Mouse (Mus musculus) forebrain, embryonic 16.5 days (tissue): ENCODE results near the gene Fem1b. TPM values are rescaled to one million over a fixed set of nuclear protein-coding genes. Genes with fewer than 3 reads are reported as not detected.

Experiments
- ATAC-seq: fragments of 200-750 bp; cut with Nextera tagmentation; 2 replicates; pipeline ENCODE4 v1.8.0; 2017; ENCODE audit warnings: mild to moderate bottlenecking, moderate library complexity
- H3K27ac ChIP-seq: fragments of 300-500 bp; sonication (generic); 2 replicates; pipeline ENCODE4 v1.5.1; 2014; ENCODE audit warnings: low read length, control low read depth
- H3K27me3 ChIP-seq: fragments of 300-500 bp; sonication (generic); replicated peaks from 2 replicates; pipeline ENCODE4 v1.6.1; 2014; ENCODE audit warnings: low read length; ENCODE audit not compliant: control insufficient read depth, insufficient read depth
- H3K36me3 ChIP-seq: fragments of 300-500 bp; sonication (generic); 2 replicates; pipeline ENCODE4 v1.6.1; 2014; ENCODE audit not compliant: control insufficient read depth, insufficient read depth
- H3K4me1 ChIP-seq: fragments of 300-500 bp; sonication (generic); replicated peaks from 2 replicates; pipeline ENCODE4 v1.6.1; 2014; ENCODE audit warnings: low read length; ENCODE audit not compliant: control insufficient read depth, insufficient read depth
- H3K4me2 ChIP-seq: fragments of 300-500 bp; sonication (generic); 2 replicates; pipeline ENCODE4 v1.6.1; 2014; ENCODE audit warnings: mild to moderate bottlenecking, low read length, control low read depth
- H3K4me3 ChIP-seq: fragments of 300-500 bp; sonication (generic); replicated peaks from 2 replicates; pipeline ENCODE4 v1.5.1; 2014; ENCODE audit warnings: mild to moderate bottlenecking, low read length, control low read depth
- H3K9ac ChIP-seq: fragments of 300-500 bp; sonication (generic); replicated peaks from 2 replicates; pipeline ENCODE4 v1.6.1; 2014; ENCODE audit warnings: low read depth, low read length, control low read depth
- H3K9me3 ChIP-seq: fragments of 300-500 bp; sonication (generic); 2 replicates; pipeline ENCODE4 v1.6.1; 2016; ENCODE audit warnings: low read length; ENCODE audit not compliant: control insufficient read depth
- WGBS: fragments of 180-500 bp; shearing (Covaris S2); extraction: QIAGEN DNeasy Blood & Tissue Kit; methylation state at CpG from one replicate; pipeline ENCODE4 v1.1.7; 2014; 5-methylcytosine and 5-hydroxymethylcytosine counted together
- polyA plus RNA-seq: library from polyadenylated mRNA; unstranded; fragments of >200 nt; fragmentation: Nextera tagmentation; extraction: Ambion mirVana; gene quantifications from 2 replicates; pipeline ENCODE4 v1.2.1, GENCODE M21; 2015

The Fem1b gene
- polyA plus RNA-seq, 1 experiment from 2014 or later: 50.2 TPM

DNA sequence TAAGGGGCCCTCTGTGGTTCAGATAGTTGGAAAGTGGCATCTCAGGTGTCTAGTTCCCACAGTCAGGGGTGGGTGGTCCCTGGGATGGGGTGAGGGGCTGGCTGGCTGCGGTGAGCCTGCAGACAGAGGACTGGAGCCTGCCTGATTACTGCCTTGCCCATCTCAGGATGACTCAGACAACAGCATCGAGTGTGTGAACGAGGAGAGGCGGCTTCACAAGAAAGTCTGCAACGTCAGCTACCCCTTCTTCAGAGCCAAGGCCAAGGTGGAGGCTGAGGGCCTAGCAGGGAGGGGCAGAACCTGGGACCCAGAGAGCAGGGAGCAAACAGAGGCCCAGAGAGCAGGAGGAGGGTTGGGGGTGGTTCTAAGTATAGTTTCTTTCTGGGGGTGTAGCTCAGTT lies 43.4 kb downstream of the Fem1b start:
- Histone ChIP-seq H3K27me3 (no peaks in the 10 kb centered on the region), H3K4me3 (no peak overlapping the region), H3K36me3 (no peaks in the 10 kb centered on the region), H3K9ac (no peak overlapping the region), H3K4me1 (peaks cover 8% of the 10 kb centered on the region; the same call in 1 of the 2 replicates), H3K4me2 (no peak overlapping the region), H3K27ac (no peak overlapping the region), H3K9me3 (no peaks in the 10 kb centered on the region)
- WGBS: 82% methylated on average over 5 of the region's 5 CpGs
- ATAC-seq: no peak

DNA sequence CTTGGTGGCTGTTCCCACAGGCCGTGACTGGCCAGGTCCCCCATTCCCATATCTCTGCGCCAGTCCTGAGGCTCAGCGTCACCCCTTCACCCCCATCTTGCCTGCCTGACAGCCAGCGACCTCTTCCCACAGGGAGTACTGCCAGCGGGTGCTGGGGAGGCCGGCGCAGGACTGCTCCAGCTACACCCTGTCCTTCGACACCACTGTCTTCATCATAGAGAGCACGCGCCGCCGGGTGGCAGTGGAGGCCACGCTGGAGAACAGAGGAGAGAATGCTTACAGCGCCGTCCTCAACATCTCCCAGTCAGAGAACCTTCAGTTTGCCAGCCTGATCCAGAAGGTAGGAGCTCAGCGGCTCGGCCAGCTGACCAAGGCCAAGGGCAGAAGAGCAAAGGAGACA lies 44.3 kb downstream of the Fem1b start:
- Histone ChIP-seq H3K27me3 (no peaks in the 10 kb centered on the region), H3K36me3 (no peaks in the 10 kb centered on the region), H3K9me3 (no peaks in the 10 kb centered on the region), H3K27ac (no peak overlapping the region), H3K4me1 (peaks cover 8% of the 10 kb centered on the region; the same call in 1 of the 2 replicates), H3K9ac (no peak overlapping the region), H3K4me3 (no peak overlapping the region), H3K4me2 (no peak overlapping the region)
- WGBS: 67% methylated on average over 17 of the region's 17 CpGs
- ATAC-seq: no peak

DNA sequence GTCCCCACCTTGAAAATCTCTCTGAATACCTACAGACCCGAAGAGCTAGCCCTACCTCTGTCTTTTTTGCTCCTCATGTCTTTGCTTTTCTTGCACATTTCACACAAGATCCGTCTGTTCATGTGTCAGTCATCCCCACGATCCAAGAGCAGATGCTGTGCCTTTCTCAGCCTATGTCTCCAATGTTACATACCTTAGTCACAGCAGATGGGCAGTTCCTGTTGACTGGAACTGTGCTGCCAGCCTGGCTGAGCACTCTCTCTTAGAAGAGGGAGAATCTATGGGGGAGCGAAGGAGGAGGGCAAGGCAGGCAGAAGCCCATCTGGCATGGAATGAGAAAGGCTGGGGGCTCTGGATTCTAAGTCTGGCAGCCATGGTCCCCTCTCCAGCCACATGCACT lies 46.4 kb downstream of the Fem1b start:
- peak; percentile 54; the same call in 1 of the 2 replicates for ATAC-seq
- Histone ChIP-seq H3K4me3 (no peak overlapping the region), H3K4me2 (no peak overlapping the region), H3K36me3 (no peaks in the 10 kb centered on the region), H3K27ac (no peak overlapping the region), H3K4me1 (peaks cover 8% of the 10 kb centered on the region; the same call in 1 of the 2 replicates), H3K27me3 (no peaks in the 10 kb centered on the region), H3K9me3 (no peaks in the 10 kb centered on the region), H3K9ac (no peak overlapping the region; the same call in 1 of the 2 replicates)
- WGBS: 47% methylated on average over 4 of the region's 4 CpGs

DNA sequence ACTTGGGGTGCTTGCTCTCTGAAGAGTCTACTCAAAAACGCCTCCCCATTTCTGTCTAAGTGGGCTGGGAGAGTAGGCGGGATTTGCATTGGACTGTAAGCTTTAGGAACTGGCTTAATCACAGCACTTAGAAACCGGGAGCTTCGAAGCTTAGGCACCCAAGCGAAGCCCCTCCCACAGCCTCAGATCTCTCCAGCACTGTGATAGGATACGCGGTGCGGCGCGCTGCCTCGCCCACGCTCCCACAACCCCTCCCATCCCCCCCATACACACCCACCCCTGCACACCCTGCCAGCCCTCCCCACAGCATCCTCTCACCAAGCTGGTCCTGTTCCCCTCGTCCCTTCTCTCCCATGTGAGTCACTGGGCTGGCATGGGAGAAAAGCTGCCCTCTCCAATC lies 48.3 kb downstream of the Fem1b start:
- H3K27me3 ChIP-seq: no peaks in the 10 kb centered on the region
- no peak overlapping the region; the same call in 1 of the 2 replicates for H3K4me3 ChIP-seq
- H3K9ac ChIP-seq: no peak overlapping the region
- H3K4me1 ChIP-seq: peaks cover 8% of the 10 kb centered on the region; the same call in 1 of the 2 replicates
- no peaks in the 10 kb centered on the region for H3K9me3 ChIP-seq
- WGBS: 21% methylated on average over 13 of the region's 13 CpGs
- ATAC-seq: peak; percentile 69
- H3K36me3 ChIP-seq: no peaks in the 10 kb centered on the region
- no peak overlapping the region for H3K27ac ChIP-seq
- H3K4me2 ChIP-seq: peak overlapping the region; percentile 35

DNA sequence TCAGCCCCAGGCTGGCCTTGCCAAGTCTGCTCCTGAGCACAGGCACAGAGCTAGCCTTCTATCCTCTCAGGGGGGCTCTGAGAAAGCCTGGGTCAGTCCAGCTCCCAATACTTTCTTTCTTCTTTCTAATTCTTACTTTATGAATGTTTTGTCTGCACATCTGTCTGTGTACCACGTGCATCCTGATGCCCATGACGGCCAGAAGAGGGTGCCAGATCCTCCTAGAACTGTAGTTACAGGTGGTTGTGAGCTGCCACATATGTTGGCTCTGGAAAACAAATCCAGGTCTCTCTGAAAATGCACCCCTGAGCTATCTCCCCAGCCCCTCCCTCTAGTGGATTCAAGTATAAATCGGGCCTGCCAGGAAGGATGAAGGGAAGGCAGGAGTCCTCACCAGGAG lies 52.1 kb downstream of the Fem1b start:
- Histone ChIP-seq H3K36me3 (no peaks in the 10 kb centered on the region), H3K27me3 (no peaks in the 10 kb centered on the region), H3K4me3 (no peak overlapping the region), H3K9me3 (no peaks in the 10 kb centered on the region), H3K9ac (no peak overlapping the region), H3K4me1 (no peaks in the 10 kb centered on the region), H3K4me2 (no peak overlapping the region), H3K27ac (no peak overlapping the region)
- ATAC-seq: no peak
- 66% methylated on average over 3 of the region's 3 CpGs for WGBS

DNA sequence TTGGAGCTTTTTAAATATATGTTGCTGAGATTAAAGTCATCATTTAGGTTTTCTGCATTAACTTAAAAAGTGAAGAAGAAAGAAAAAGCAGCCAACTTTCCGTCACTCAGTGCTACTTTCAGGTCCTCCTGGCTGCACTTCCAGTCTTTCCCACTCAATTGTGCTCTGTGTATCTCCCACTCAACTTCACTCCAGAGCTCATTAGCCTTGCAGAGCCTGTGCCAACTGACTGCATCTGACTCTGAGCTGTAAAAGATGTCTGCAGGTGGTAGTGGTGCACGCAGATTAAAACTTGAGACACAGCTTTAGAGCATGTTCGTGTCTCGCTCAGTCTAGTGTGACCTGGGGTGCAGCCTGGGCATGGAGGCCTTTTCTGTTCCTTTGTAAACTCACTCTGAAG lies 53.4 kb downstream of the Fem1b start:
- WGBS: 43% methylated on average over 4 of the region's 4 CpGs
- no peaks in the 10 kb centered on the region for H3K27me3 ChIP-seq
- no peaks in the 10 kb centered on the region for H3K4me1 ChIP-seq
- no peak overlapping the region for H3K4me3 ChIP-seq
- no peaks in the 10 kb centered on the region for H3K36me3 ChIP-seq
- no peak overlapping the region for H3K27ac ChIP-seq
- H3K9ac ChIP-seq: no peak overlapping the region
- H3K9me3 ChIP-seq: no peaks in the 10 kb centered on the region
- no peak overlapping the region for H3K4me2 ChIP-seq
- no peak for ATAC-seq

DNA sequence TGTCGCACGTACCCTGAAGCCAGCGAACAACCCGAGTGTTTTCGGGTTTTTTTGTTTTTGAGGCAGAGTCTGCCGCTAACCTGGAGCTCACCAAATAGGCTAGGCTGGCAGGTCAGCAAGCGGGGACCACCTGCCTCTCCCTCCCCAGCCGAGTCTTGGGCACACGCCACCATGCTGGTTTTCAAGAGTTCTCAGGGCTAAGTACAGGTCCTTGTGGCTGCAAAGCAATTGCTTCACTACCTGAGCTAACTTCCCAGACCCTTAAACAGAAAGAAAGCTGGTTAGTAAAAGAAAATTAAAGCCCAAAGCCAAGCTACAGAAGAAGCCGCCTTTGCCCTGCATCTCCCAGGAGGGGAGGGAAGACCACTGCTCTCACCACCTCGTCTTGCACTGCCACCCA lies 61.4 kb downstream of the Fem1b start:
- ATAC-seq: no peak
- WGBS: 88% methylated on average over 11 of the region's 11 CpGs

DNA sequence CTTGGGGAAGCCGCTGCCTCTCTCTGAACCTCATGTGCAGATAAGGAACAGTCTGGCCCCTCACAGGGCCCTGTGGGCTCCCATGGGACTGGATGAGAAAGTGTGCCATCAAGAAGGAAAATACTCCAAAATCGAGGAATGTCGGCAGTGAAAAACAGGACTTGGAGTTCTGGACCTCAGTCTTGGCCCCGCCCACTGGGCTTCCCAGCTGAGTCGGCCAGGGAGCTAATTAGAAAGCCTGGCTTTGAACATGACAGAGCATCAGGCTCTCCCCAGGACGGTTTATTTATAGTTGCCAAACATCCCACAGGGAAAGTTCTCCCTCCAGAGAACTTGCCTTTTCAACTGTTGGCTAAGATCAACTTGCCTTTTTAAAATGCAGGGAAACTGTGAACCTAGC lies 62.1 kb downstream of the Fem1b start:
- 75% methylated on average over 6 of the region's 6 CpGs for WGBS
- no peak for ATAC-seq
- Histone ChIP-seq H3K4me2 (no peak overlapping the region), H3K9me3 (no peaks in the 10 kb centered on the region), H3K4me3 (no peak overlapping the region), H3K27ac (no peak overlapping the region), H3K9ac (no peak overlapping the region), H3K27me3 (no peaks in the 10 kb centered on the region), H3K36me3 (no peaks in the 10 kb centered on the region), H3K4me1 (no peaks in the 10 kb centered on the region)

More for the DNA sequence above, 61.4 kb downstream of the Fem1b start:
- Histone ChIP-seq H3K27ac (no peak overlapping the region), H3K9ac (no peak overlapping the region), H3K27me3 (no peaks in the 10 kb centered on the region), H3K4me1 (no peaks in the 10 kb centered on the region), H3K36me3 (no peaks in the 10 kb centered on the region), H3K9me3 (no peaks in the 10 kb centered on the region), H3K4me3 (no peak overlapping the region), H3K4me2 (no peak overlapping the region)

DNA sequence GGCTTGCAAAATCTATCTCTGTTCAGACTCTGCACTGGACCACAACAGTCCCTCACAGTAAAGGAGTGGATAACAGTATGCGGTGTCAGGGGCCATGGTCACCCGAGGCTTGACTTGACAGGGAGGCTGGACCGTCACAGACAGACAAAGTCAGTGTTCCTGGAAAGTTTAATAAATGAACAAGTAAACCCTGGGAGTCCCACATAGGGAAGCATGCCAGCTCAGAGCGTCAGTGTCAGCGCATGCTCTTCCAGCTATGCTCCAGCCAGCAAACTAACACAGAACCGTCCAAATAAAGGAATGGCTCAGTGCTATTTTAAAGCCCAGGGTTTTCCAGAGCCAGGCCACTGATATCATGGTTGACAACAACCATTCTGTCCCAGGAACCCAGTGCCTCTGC lies 65.1 kb downstream of the Fem1b start:
- WGBS: 84% methylated on average over 6 of the region's 6 CpGs

More for the DNA sequence above, 65.1 kb downstream of the Fem1b start:
- Histone ChIP-seq H3K27ac (no peak overlapping the region), H3K9me3 (no peaks in the 10 kb centered on the region), H3K27me3 (no peaks in the 10 kb centered on the region), H3K9ac (no peak overlapping the region), H3K4me2 (no peak overlapping the region), H3K4me3 (no peak overlapping the region), H3K4me1 (no peaks in the 10 kb centered on the region), H3K36me3 (no peaks in the 10 kb centered on the region)
- ATAC-seq: no peak
